Mouse (Mus musculus) left cerebral cortex, postnatal 36 days (tissue): ENCODE measurements around the gene Cdk4. TPM values are rescaled to one million over a fixed set of nuclear protein-coding genes. Genes with fewer than 3 reads are reported as not detected.

Experiments used
- DNase-seq, 2 experiments: peaks; one replicate each; pipeline ENCODE4 v3.0.0; 2021 to 2022; ENCODE audit warnings: low spot score in 2 of 2, mixed read lengths in 1 of 2
- intact Hi-C: fragments of 180-260 bp; cut with DNase I; formaldehyde crosslinking; loops from one replicate; pipeline ENCODE4 v1.15.1; 2025
- total RNA-seq, 2 experiments: library from RNA; stranded (reverse); gene quantifications; 2 replicates each; pipeline ENCODE4 v1.2.3; 2021

Cdk4 gene
- total RNA-seq, 2 experiments from 2014 or later: 76.9 to 88.1 TPM

- intact Hi-C loops: no loop called here
- DNase-seq: peak; percentile 60 to 72
Observed at GRCm38 (mm10) chr10:127090560-127091411, 27.5 kb downstream of the Cdk4 start.

DNA sequence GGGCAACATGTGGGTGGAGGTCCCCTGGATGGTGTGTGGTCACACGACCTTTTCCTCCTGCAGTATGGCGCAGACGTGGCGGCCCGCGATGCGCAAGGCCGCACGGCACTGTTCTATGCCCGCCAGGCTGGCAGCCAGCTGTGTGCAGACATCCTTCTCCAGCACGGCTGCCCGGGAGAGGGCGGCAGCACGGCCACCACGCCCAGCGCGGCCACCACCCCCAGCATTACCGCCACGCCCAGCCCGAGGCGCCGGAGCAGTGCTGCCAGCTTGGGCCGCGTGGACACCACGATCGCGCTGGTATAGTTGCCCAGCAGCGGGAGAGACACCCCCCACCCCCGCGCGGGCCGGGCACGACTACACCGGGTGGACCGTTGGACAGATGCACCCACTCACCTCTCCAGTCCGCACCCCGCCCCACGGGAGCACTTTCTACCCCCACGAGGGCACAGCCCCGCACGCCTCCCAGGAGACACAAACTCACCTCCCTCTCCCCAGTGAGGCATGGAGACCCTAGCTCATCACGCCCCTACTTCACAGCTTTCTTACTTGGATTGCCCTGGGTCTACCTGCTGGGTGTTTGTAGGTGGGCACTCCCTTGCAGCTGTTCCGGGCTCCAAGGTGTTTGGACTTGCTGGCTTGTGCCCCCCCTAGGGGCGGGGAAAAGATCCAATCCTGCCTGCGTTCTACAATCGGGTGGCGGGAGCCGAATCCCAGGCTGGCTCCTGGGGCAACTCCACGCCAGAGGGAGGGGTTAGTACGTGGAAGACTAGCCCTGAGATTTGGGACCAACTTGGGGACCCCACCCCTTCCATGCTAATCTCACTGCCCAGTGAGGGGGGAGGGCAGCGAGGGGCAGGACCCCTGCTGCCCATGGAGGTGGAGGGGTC lies 28.4 kb downstream of the Cdk4 start:
- intact Hi-C loops: no loop called here

GRCm38 (mm10) chr10:127092742-127093141 lies 29.4 kb downstream of the Cdk4 start:
- intact Hi-C loops: no loop called here
- no peak for DNase-seq

More for the DNA sequence above, 28.4 kb downstream of the Cdk4 start:
- peak; percentile 71 to 72 for DNase-seq

DNA sequence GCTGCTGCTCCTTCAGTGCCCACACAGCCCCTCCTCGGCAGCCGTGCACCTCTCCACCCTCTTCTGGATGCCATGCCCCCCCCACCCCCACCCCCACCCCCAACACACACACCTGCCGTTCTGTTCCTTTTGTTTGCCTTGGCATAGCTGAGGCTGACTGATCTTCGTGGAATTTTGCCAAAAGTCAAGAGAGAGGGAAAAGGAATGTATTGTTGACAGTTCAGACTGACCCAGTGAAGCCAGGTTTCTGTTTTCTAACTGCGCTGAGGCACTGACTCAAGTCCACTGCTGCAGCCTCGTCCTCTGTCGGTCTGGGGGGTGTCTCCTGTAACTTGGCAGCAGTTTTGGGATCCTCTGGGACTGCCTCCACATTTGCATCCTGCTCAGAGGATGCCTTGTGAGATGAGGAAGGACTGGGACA lies 31.1 kb downstream of the Cdk4 start:
- no peak for DNase-seq
- intact Hi-C loops: no loop called here

DNA sequence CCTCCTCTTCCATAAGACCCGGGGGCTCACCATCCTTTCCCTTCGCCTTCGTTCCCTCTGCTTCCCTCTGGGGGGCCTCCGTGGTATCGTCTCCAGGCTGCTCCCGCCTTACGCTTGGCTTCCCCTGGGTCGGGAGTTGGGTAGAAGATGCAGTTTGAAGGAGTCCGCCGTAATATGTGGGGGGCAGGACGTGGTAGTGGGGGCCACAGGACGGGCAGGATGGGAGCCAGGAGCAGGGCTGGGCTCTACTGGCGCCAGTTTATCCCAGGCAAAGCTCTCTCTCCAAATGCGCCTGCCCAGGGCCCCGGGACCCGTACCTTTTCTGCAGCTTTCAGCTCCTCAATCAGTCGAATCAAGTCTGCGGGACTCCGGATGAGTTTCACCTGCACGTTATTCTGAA lies 35.2 kb downstream of the Cdk4 start:
- DNase-seq: no peak
- intact Hi-C loops: no loop called here

DNA sequence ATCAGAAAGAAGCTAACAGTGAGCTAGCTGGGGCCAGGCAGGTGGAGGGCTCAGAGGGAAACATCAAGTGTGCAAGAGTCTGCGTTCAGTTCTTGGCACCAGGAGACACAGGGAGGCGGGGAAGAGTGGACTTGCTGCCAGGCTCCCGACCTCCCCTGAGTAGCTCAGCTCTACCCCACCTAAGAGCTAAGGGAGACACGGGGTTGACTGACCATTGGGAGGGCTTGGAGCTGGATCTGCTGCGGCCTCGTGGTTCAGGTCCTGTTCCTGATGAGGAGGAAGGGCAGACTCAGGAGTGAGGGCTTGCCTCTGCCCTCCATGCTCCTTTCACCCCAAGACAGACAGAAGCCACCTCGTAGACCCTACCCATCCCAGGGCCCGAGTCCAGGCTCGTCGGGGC lies 35.9 kb downstream of the Cdk4 start:
- intact Hi-C loops: no loop called here

GRCm38 (mm10) chr10:127099868-127100267 lies 36.5 kb downstream of the Cdk4 start:
- no peak for DNase-seq
- intact Hi-C loops: no loop called here

More for the DNA sequence above, 35.9 kb downstream of the Cdk4 start:
- no peak for DNase-seq

- no peak for DNase-seq
- intact Hi-C loops: no loop called here
Observed at GRCm38 (mm10) chr10:127100414-127100813, 37.1 kb downstream of the Cdk4 start.

GRCm38 (mm10) chr10:127101151-127101550 lies 37.8 kb downstream of the Cdk4 start:
- DNase-seq: no peak
- intact Hi-C loops: no loop called here

DNA sequence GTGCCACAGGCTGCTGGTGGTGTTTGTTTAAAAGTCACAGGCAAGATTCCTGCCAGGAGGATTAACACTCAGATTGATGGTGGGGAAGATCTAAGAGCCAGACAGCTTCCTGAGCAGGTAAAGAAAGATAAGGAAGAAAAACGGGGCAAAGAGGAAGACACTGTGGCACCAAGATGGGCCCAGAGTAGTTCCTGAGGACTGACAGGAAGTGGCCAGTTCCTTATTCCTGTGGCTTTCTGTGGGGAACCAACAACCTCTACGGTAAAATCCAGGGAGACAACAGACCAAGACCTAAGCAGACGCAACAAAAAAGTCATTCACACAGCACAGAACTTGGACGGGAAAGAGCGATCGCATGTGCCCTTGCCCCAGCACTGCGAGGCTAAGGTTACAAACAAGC lies 40.3 kb downstream of the Cdk4 start:
- no peak for DNase-seq
- intact Hi-C loops: no loop called here

- intact Hi-C loops: no loop called here
Observed at GRCm38 (mm10) chr10:127107563-127108261, 44.4 kb downstream of the Cdk4 start.

GRCm38 (mm10) chr10:127108262-127108583 lies 44.9 kb downstream of the Cdk4 start:
- intact Hi-C loops: no loop called here
- DNase-seq: no peak

More at GRCm38 (mm10) chr10:127107563-127108261, 44.4 kb downstream of the Cdk4 start:
- DNase-seq: no peak

GRCm38 (mm10) chr10:127111001-127111887 lies 47.9 kb downstream of the Cdk4 start:
- DNase-seq: no peak

GRCm38 (mm10) chr10:127114408-127114807 lies 51.1 kb downstream of the Cdk4 start:
- intact Hi-C loops: no loop called here
- no peak for DNase-seq

More at GRCm38 (mm10) chr10:127111001-127111887, 47.9 kb downstream of the Cdk4 start:
- intact Hi-C loops: no loop called here

DNA sequence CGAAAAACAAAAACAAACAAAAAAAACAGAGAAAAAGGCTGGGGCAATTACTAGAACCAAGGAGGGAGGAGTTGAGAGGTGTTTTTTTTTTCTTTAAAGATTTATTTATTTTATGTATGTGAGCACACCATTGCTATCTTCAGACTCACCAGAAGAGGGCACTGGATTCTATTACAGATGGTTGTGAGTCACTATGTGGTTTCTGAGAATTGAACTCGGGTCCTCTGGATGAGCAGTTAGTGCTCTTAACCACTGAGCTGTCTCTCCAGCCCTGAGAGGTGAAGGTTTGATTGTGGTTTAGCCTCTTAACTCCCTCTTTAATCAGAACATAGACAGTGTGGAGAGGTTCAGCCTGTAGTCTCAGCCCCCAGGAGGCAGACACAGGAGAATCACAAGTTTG lies 51.7 kb downstream of the Cdk4 start:
- intact Hi-C loops: no loop called here
- DNase-seq: no peak
